Mouse (Mus musculus) MEL (cell line): ENCODE results near the gene Gm19345. TPM values are rescaled to one million over a fixed set of nuclear protein-coding genes. Genes with fewer than 3 reads are reported as not detected.

ENCODE experiments used
- DNase-seq: peaks from one replicate; pipeline ENCODE4 v3.0.0; 2011; ENCODE audit warnings: low read depth, low spot score
- H3K27ac ChIP-seq: 2 replicates; pipeline ENCODE4 v1.5.1; 2012; ENCODE audit warnings: low read depth, mild to moderate bottlenecking, control low read depth, low read length, moderate library complexity; ENCODE audit not compliant: control insufficient read depth
- H3K27me3 ChIP-seq, 2 experiments: fragments of 150-350 bp in 1 of 2; sonication (generic) in 1 of 2; 2 replicates each; pipeline ENCODE4 v1.6.1; 2012; ENCODE audit warnings: low read length in 2 of 2, mild to moderate bottlenecking in 2 of 2, improper control_type of control experiment in 1 of 2, moderate library complexity in 1 of 2; ENCODE audit not compliant: insufficient read depth in 2 of 2, control insufficient read depth in 1 of 2
- H3K36me3 ChIP-seq, 2 experiments: 2 replicates each; pipeline ENCODE4 v1.6.1; 2012 to 2014; ENCODE audit warnings: low read length in 2 of 2, improper control_type of control experiment in 1 of 2, inconsistent platforms in 1 of 2, mild to moderate bottlenecking in 1 of 2; ENCODE audit not compliant: insufficient read depth in 2 of 2, control insufficient read depth in 1 of 2
- H3K4me1 ChIP-seq, 2 experiments: fragments of 150-350 bp in 1 of 2; sonication (generic) in 1 of 2; 2 replicates each; pipeline ENCODE4 v1.6.1; 2012; ENCODE audit warnings: low read length in 2 of 2, improper control_type of control experiment in 1 of 2, mild to moderate bottlenecking in 1 of 2; ENCODE audit not compliant: insufficient read depth in 2 of 2, control insufficient read depth in 1 of 2
- H3K4me3 ChIP-seq, 2 experiments: fragments of 150-350 bp in 1 of 2; sonication (generic) in 1 of 2; 2 replicates each; pipeline ENCODE4 v1.5.1; 2012; ENCODE audit warnings: low read depth in 2 of 2, low read length in 2 of 2, mild to moderate bottlenecking in 2 of 2, moderate library complexity in 2 of 2, control low read depth in 1 of 2, improper control_type of control experiment in 1 of 2; ENCODE audit not compliant: control insufficient read depth in 1 of 2, insufficient read depth in 1 of 2
- H3K79me2 ChIP-seq: 2 replicates; pipeline ENCODE4 v1.6.1; 2012; ENCODE audit warnings: mild to moderate bottlenecking, low read length, moderate library complexity; ENCODE audit not compliant: control insufficient read depth, poor library complexity, insufficient read depth
- H3K9ac ChIP-seq: 2 replicates; pipeline ENCODE4 v1.6.1; 2012; ENCODE audit warnings: low read depth, mild to moderate bottlenecking, control low read depth, low read length, moderate library complexity; ENCODE audit not compliant: control insufficient read depth, poor library complexity, severe bottlenecking
- H3K9me3 ChIP-seq: fragments of 150-350 bp; sonication (generic); replicated peaks from 2 replicates; pipeline ENCODE4 v1.6.1; 2012; ENCODE audit warnings: mild to moderate bottlenecking, low read length, improper control_type of control experiment, moderate library complexity; ENCODE audit not compliant: insufficient read depth
- CHD2 ChIP-seq: IDR thresholded peaks from 2 replicates; pipeline ENCODE4 v1.6.1; 2011; ENCODE audit warnings: low read length, improper control_type of control experiment
- E2F4 ChIP-seq: IDR thresholded peaks from 2 replicates; pipeline ENCODE4 v1.6.1; 2011; ENCODE audit warnings: low read depth, low read length, improper control_type of control experiment, borderline replicate concordance
- ELF1 ChIP-seq: IDR thresholded peaks from 2 replicates; pipeline ENCODE4 v1.6.1; 2014; ENCODE audit warnings: low read depth, mild to moderate bottlenecking, inconsistent platforms, low read length, improper control_type of control experiment, moderate library complexity
- GABPA ChIP-seq: IDR thresholded peaks from 2 replicates; pipeline ENCODE4 v1.6.1; 2012; ENCODE audit warnings: low read depth, mild to moderate bottlenecking, inconsistent platforms, low read length, improper control_type of control experiment, moderate library complexity
- HCFC1 ChIP-seq: IDR thresholded peaks from 2 replicates; pipeline ENCODE4 v1.6.1; 2012; ENCODE audit warnings: low read depth, mild to moderate bottlenecking, inconsistent platforms, low read length, improper control_type of control experiment, moderate library complexity
- MAFK ChIP-seq: IDR thresholded peaks from 2 replicates; pipeline ENCODE4 v1.6.1; 2011; ENCODE audit warnings: low read depth, mild to moderate bottlenecking, low read length, improper control_type of control experiment, borderline replicate concordance
- MAX ChIP-seq: IDR thresholded peaks from 2 replicates; pipeline ENCODE4 v1.6.1; 2011; ENCODE audit warnings: low read length, improper control_type of control experiment
- MAZ ChIP-seq: IDR thresholded peaks from 2 replicates; pipeline ENCODE4 v1.6.1; 2012; ENCODE audit warnings: low read depth, mild to moderate bottlenecking, inconsistent platforms, low read length, improper control_type of control experiment
- MYC ChIP-seq: IDR thresholded peaks from 2 replicates; pipeline ENCODE4 v1.6.1; 2011; ENCODE audit warnings: low read depth, mild to moderate bottlenecking, low read length, improper control_type of control experiment, moderate library complexity
- NELFE ChIP-seq: IDR thresholded peaks from 2 replicates; pipeline ENCODE4 v1.6.1; 2011; ENCODE audit warnings: low read depth, low read length, improper control_type of control experiment
- NRF1 ChIP-seq: IDR thresholded peaks from 2 replicates; pipeline ENCODE4 v1.6.1; 2014; ENCODE audit warnings: low read depth, mild to moderate bottlenecking, inconsistent platforms, low read length, improper control_type of control experiment, moderate library complexity; ENCODE audit not compliant: poor library complexity, insufficient read depth, severe bottlenecking
- POLR2A ChIP-seq, 2 experiments: IDR thresholded peaks; 2 replicates each; pipeline ENCODE4 v1.6.1; 2011 to 2012; ENCODE audit warnings: low read length in 2 of 2, mild to moderate bottlenecking in 2 of 2, control low read depth in 1 of 2, improper control_type of control experiment in 1 of 2, low read depth in 1 of 2, moderate library complexity in 1 of 2; ENCODE audit not compliant: control insufficient read depth in 1 of 2, insufficient read depth in 1 of 2, poor library complexity in 1 of 2
- POLR2AphosphoS2 ChIP-seq: IDR thresholded peaks from 2 replicates; pipeline ENCODE4 v1.6.1; 2011; ENCODE audit warnings: low read length, improper control_type of control experiment
- RAD21 ChIP-seq: IDR thresholded peaks from 2 replicates; pipeline ENCODE4 v1.6.1; 2011; ENCODE audit warnings: mild to moderate bottlenecking, low read depth, low read length, improper control_type of control experiment
- TBP ChIP-seq: IDR thresholded peaks from 2 replicates; pipeline ENCODE4 v1.8.0; 2011; ENCODE audit warnings: low read depth, low read length, improper control_type of control experiment
- USF1 ChIP-seq: IDR thresholded peaks from 2 replicates; pipeline ENCODE4 v1.6.1; 2014; ENCODE audit warnings: low read depth, mild to moderate bottlenecking, inconsistent platforms, low read length, improper control_type of control experiment, moderate library complexity
- USF2 ChIP-seq, 2 experiments: IDR thresholded peaks; 2 replicates each; pipeline ENCODE4 v1.6.1; 2011 to 2012; ENCODE audit warnings: improper control_type of control experiment in 2 of 2, low read length in 2 of 2, borderline replicate concordance in 1 of 2, inconsistent platforms in 1 of 2, low read depth in 1 of 2, mild to moderate bottlenecking in 1 of 2; ENCODE audit not compliant: insufficient read depth in 1 of 2
- ZKSCAN1 ChIP-seq: IDR thresholded peaks from 2 replicates; pipeline ENCODE4 v1.6.1; 2012; ENCODE audit warnings: low read depth, mild to moderate bottlenecking, inconsistent platforms, low read length, improper control_type of control experiment, moderate library complexity
- ZMIZ1 ChIP-seq: IDR thresholded peaks from 2 replicates; pipeline ENCODE4 v1.6.1; 2012; ENCODE audit warnings: low read depth, mild to moderate bottlenecking, inconsistent platforms, low read length, improper control_type of control experiment, moderate library complexity
- ZNF384 ChIP-seq: IDR thresholded peaks from 2 replicates; pipeline ENCODE4 v1.6.1; 2012; ENCODE audit warnings: low read depth, mild to moderate bottlenecking, inconsistent platforms, low read length, improper control_type of control experiment
- polyA plus RNA-seq, 2 experiments: library from polyadenylated mRNA; stranded (reverse) in 1 of 2; unstranded in 1 of 2; fragments of >175 nt in 1 of 2; fragments of >200 nt in 1 of 2; gene quantifications; 2 replicates each; pipeline versions ENCODE4 v1.2.1 to v1.2.4; 2012; ENCODE audit warnings: low replicate concordance in 2 of 2, low read depth in 1 of 2; ENCODE audit not compliant: insufficient read length in 2 of 2, insufficient read depth in 1 of 2, missing spikeins in 1 of 2
- total RNA-seq: library from RNA; depleted of rRNA; stranded (reverse); fragments of 300-350 nt; gene quantifications from 2 replicates; pipeline ENCODE4 v1.2.3, GENCODE M21; 2012

The Gm19345 gene
- total and polyA plus RNA-seq, 3 experiments = not detected

DNA sequence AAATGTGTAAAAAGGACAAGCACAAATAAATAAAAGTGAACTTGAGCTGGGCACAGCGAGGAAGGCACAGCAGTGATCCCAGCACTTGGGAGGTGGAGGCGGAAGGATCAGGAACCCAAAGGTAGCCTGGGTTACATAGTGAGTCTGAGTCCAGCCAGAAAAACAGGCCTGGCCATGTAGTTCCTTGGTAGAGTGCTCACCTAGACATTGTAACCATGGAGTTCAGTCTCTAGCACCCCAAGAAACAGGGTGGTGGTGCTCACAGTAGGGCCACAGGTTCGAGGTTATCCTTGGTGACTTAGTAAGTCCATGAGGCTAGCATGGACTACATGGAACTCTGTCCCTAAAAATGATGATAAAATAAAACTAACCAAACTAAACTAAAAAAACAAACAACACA, 10.9 kb upstream of the Gm19345 start:
- Histone ChIP-seq H3K4me1 (no peaks in the 10 kb centered on the region; a peak in 1 of 4 replicates), H3K27me3 (no peaks in the 10 kb centered on the region), H3K4me3 (no peak overlapping the region), H3K9me3 (no peaks in the 10 kb centered on the region), H3K27ac (no peak overlapping the region), H3K36me3 (no peaks in the 10 kb centered on the region), H3K9ac (no peak overlapping the region), H3K79me2 (no peaks in the 10 kb centered on the region)
- DNase-seq = no peak
- no peak for TF ChIP-seq USF2 (IDR thresholded peaks at IDR 0.05; ENCODE audit: borderline replicate concordance in 1 of 2, insufficient read depth in 1 of 2, low read depth in 1 of 2, low read length in 2 of 2)
- TF ChIP-seq RAD21 = no peak
- no peak for TF ChIP-seq MAFK

- H3K79me2 ChIP-seq = no peaks in the 10 kb centered on the region
- H3K4me3 ChIP-seq = no peak overlapping the region
- no peaks in the 10 kb centered on the region for H3K27me3 ChIP-seq
- H3K4me1 ChIP-seq = no peaks in the 10 kb centered on the region; a peak in 1 of 4 replicates
- H3K9me3 ChIP-seq = no peaks in the 10 kb centered on the region
- TF ChIP-seq MAX (no peak), NRF1 (no peak), USF2 (IDR thresholded peaks at IDR 0.05; ENCODE audit: borderline replicate concordance in 1 of 2, insufficient read depth in 1 of 2, low read depth in 1 of 2, low read length in 2 of 2) (no peak), POLR2AphosphoS2 (no peak), ZMIZ1 (no peak), TBP (no peak), MAFK (no peak), CHD2 (no peak), GABPA (no peak), E2F4 (no peak), ZNF384 (no peak), ELF1 (no peak), USF1 (no peak), MAZ (no peak), ZKSCAN1 (no peak), MYC (no peak), POLR2A (IDR thresholded peaks at IDR 0.05; ENCODE audit: control insufficient read depth in 1 of 2, insufficient read depth in 1 of 2, low read depth in 1 of 2, low read length in 2 of 2, poor library complexity in 1 of 2) (no peak), NELFE (no peak), HCFC1 (no peak)
- H3K9ac ChIP-seq = no peak overlapping the region
- no peak overlapping the region for H3K27ac ChIP-seq
- no peaks in the 10 kb centered on the region for H3K36me3 ChIP-seq
- DNase-seq = no peak
These were observed 10.0 kb upstream of the Gm19345 start for GRCm38 (mm10) chr7:19841686-19842413.
